ENCODE assay signal across 11 mouse cellular contexts in genomic region chr1:155052761-155053166, GRCm38 (mm10). TPM values are rescaled to one million over a fixed set of nuclear protein-coding genes. Genes with fewer than 3 reads are reported as not detected.
A peak's percentile ranks its signal among the peaks of the same experiment; 100 is the strongest.
DNase-seq lines count a peak whose midpoint lies in the region; ATAC-seq and TF ChIP-seq lines count a peak whose summit lies in the region.
"Had no signal": no experiment of that assay in that cellular context is flagged by ENCODE, and none has a peak within 500 bp of the region (broad histone marks: within the 10 kb centered on the region; RNA-seq: fewer than 3 reads in every experiment).

No protein-coding gene starts in this region.

- ATAC-seq in hindbrain, postnatal 0 days: no peak
- ATAC-seq in heart, postnatal 0 days (ENCODE audit: insufficient read depth, low read depth): no peak
- ATAC-seq in midbrain, postnatal 0 days (ENCODE audit: low FRiP score): no peak
- ATAC-seq in liver, embryonic 11.5 days (replicated peaks; ENCODE audit: low FRiP score): no peak
- ATAC-seq in liver, postnatal 0 days: no peak

- H3K9ac ChIP-seq in hindbrain, postnatal 0 days (replicated peaks; ENCODE audit: low read length): no peak overlapping the region
- 0 out of 2 replicates have a peak overlapping the region, but pooled peaks have one; percentile 18 for H3K9ac ChIP-seq in heart, postnatal 0 days (replicated peaks; ENCODE audit: low read depth, low read length)
- 0 out of 2 replicates have a peak overlapping the region, but pooled peaks have one; percentile 29 for H3K9ac ChIP-seq in midbrain, postnatal 0 days (replicated peaks; ENCODE audit: low read length, poor library complexity, severe bottlenecking)
- H3K9ac ChIP-seq in liver, embryonic 11.5 days (ENCODE audit: low read depth, low read length): no peak overlapping the region
- H3K9ac ChIP-seq in liver, postnatal 0 days (replicated peaks): no peak overlapping the region

- no peak for TF ChIP-seq EP300 in heart, postnatal 0 days (IDR thresholded peaks at IDR 0.05; ENCODE audit: low read depth)
- no peak for TF ChIP-seq EP300 in liver, postnatal 0 days (IDR thresholded peaks at IDR 0.05; ENCODE audit: low read depth)

- H3K4me1 ChIP-seq in hindbrain, embryonic 10.5 days (replicated peaks): peaks cover 63% of the 10 kb centered on the region
- H3K4me1 ChIP-seq in hindbrain, postnatal 0 days (ENCODE audit: insufficient read depth, low read length): peaks cover 30% of the 10 kb centered on the region
- H3K4me1 ChIP-seq in heart, postnatal 0 days (ENCODE audit: control insufficient read depth, insufficient read depth): peaks cover 49% of the 10 kb centered on the region
- peaks cover 6% of the 10 kb centered on the region; the same call in 1 of the 2 replicates for H3K4me1 ChIP-seq in midbrain, postnatal 0 days (ENCODE audit: insufficient read depth, low read length)
- H3K4me1 ChIP-seq in liver, embryonic 11.5 days (replicated peaks; ENCODE audit: control insufficient read depth, insufficient read depth, low read length): peaks cover 19% of the 10 kb centered on the region
- peaks cover 23% of the 10 kb centered on the region for H3K4me1 ChIP-seq in liver, postnatal 0 days (ENCODE audit: insufficient read depth)

- 10% methylated on average over 9 of the region's 9 CpGs for WGBS in hindbrain, embryonic 10.5 days
- WGBS in hindbrain, postnatal 0 days: 21% methylated on average over 9 of the region's 9 CpGs
- WGBS in heart, postnatal 0 days: 31% methylated on average over 9 of the region's 9 CpGs
- WGBS in midbrain, postnatal 0 days: 13% methylated on average over 9 of the region's 9 CpGs
- WGBS in liver, embryonic 11.5 days: 41% methylated on average over 9 of the region's 9 CpGs
- WGBS in liver, postnatal 0 days (ENCODE audit: insufficient replicate concordance): 58% methylated on average over 9 of the region's 9 CpGs

- DNase-seq in hindbrain, embryonic 10.5 days (ENCODE audit: low spot score): no peak
- DNase-seq in hindbrain, postnatal 0 days (ENCODE audit: low spot score): no peak
- peak; percentile 59 for DNase-seq in R1 (ENCODE audit: low read depth, low spot score)
- DNase-seq in heart, postnatal 0 days (ENCODE audit: low spot score): no peak
- DNase-seq in midbrain, postnatal 0 days (ENCODE audit: low spot score): no peak
- no peak for DNase-seq in liver, embryonic 11.5 days (ENCODE audit: low spot score)
- DNase-seq in liver, postnatal 0 days: no peak
- DNase-seq in thymus, postnatal 25 days: no peak
- DNase-seq: cerebellum, adult 8-10 months; lung, postnatal 14 days; right cerebral cortex, postnatal 25 days had no signal

- peak overlapping the region; percentile 86 for H3K27ac ChIP-seq in hindbrain, embryonic 10.5 days
- H3K27ac ChIP-seq in hindbrain, postnatal 0 days: no peak overlapping the region
- peak overlapping the region; percentile 83 for H3K27ac ChIP-seq in heart, postnatal 0 days (ENCODE audit: low read depth)
- H3K27ac ChIP-seq in midbrain, postnatal 0 days (ENCODE audit: low read depth, low read length): peak overlapping the region; percentile 38; the same call in 1 of the 2 replicates
- no peak overlapping the region for H3K27ac ChIP-seq in liver, embryonic 11.5 days (ENCODE audit: low read depth, low read length)
- no peak overlapping the region for H3K27ac ChIP-seq in liver, postnatal 0 days (ENCODE audit: low read depth)

- no peaks in the 10 kb centered on the region for H3K9me3 ChIP-seq in hindbrain, embryonic 10.5 days
- no peaks in the 10 kb centered on the region for H3K9me3 ChIP-seq in hindbrain, postnatal 0 days (ENCODE audit: low read length)
- no peaks in the 10 kb centered on the region for H3K9me3 ChIP-seq in heart, postnatal 0 days (replicated peaks; ENCODE audit: control insufficient read depth, low read length)
- no peaks in the 10 kb centered on the region for H3K9me3 ChIP-seq in midbrain, postnatal 0 days (ENCODE audit: low read length)
- H3K9me3 ChIP-seq in liver, embryonic 11.5 days (ENCODE audit: control insufficient read depth, low read length): no peaks in the 10 kb centered on the region
- no peaks in the 10 kb centered on the region for H3K9me3 ChIP-seq in liver, postnatal 0 days (ENCODE audit: low read length)

- 0 out of 2 replicates have a peak, but pooled peaks cover 3% of the 10 kb centered on the region for H3K27me3 ChIP-seq in hindbrain, embryonic 10.5 days (ENCODE audit: insufficient read depth, poor library complexity, severe bottlenecking)
- no peaks in the 10 kb centered on the region for H3K27me3 ChIP-seq in hindbrain, postnatal 0 days (ENCODE audit: insufficient read depth, low read length)
- no peaks in the 10 kb centered on the region for H3K27me3 ChIP-seq in heart, postnatal 0 days (ENCODE audit: control insufficient read depth, insufficient read depth, low read length)
- no peaks in the 10 kb centered on the region for H3K27me3 ChIP-seq in midbrain, postnatal 0 days (ENCODE audit: insufficient read depth, low read length)
- no peaks in the 10 kb centered on the region; the same call in 1 of the 2 replicates for H3K27me3 ChIP-seq in liver, embryonic 11.5 days (replicated peaks; ENCODE audit: control insufficient read depth, insufficient read depth, low read length)
- H3K27me3 ChIP-seq in liver, postnatal 0 days (ENCODE audit: insufficient read depth, low read length): no peaks in the 10 kb centered on the region

- H3K36me3 ChIP-seq in hindbrain, embryonic 10.5 days: no peaks in the 10 kb centered on the region
- H3K36me3 ChIP-seq in hindbrain, postnatal 0 days (ENCODE audit: insufficient read depth, low read length): no peaks in the 10 kb centered on the region
- H3K36me3 ChIP-seq in heart, postnatal 0 days (replicated peaks; ENCODE audit: control insufficient read depth, insufficient read depth, low read length): no peaks in the 10 kb centered on the region
- no peaks in the 10 kb centered on the region for H3K36me3 ChIP-seq in midbrain, postnatal 0 days (ENCODE audit: insufficient read depth, low read length)
- H3K36me3 ChIP-seq in liver, embryonic 11.5 days (ENCODE audit: control insufficient read depth, insufficient read depth, low read length): no peaks in the 10 kb centered on the region
- H3K36me3 ChIP-seq in liver, postnatal 0 days (replicated peaks; ENCODE audit: insufficient read depth, low read length): no peaks in the 10 kb centered on the region

- no peak for TF ChIP-seq CTCF in hindbrain, postnatal 0 days (IDR thresholded peaks at IDR 0.05; ENCODE audit: low read depth)
- TF ChIP-seq CTCF in heart, postnatal 0 days (IDR thresholded peaks at IDR 0.05; ENCODE audit: low read depth): no peak
- no peak for TF ChIP-seq CTCF in midbrain, postnatal 0 days (IDR thresholded peaks at IDR 0.05)
- TF ChIP-seq CTCF in liver, postnatal 0 days (IDR thresholded peaks at IDR 0.05; ENCODE audit: low read depth): no peak

- H3K4me2 ChIP-seq in hindbrain, postnatal 0 days (ENCODE audit: low read depth, low read length): no peak overlapping the region
- no peak overlapping the region for H3K4me2 ChIP-seq in heart, postnatal 0 days (ENCODE audit: low read depth, low read length)
- no peak overlapping the region for H3K4me2 ChIP-seq in midbrain, postnatal 0 days (ENCODE audit: low read depth, low read length, poor library complexity, severe bottlenecking)
- H3K4me2 ChIP-seq in liver, embryonic 11.5 days: no peak overlapping the region
- no peak overlapping the region for H3K4me2 ChIP-seq in liver, postnatal 0 days (ENCODE audit: low read depth, low read length)

- no peak overlapping the region for H3K4me3 ChIP-seq in hindbrain, embryonic 10.5 days
- no peak overlapping the region for H3K4me3 ChIP-seq in hindbrain, postnatal 0 days (ENCODE audit: low read length)
- H3K4me3 ChIP-seq in heart, postnatal 0 days (ENCODE audit: low read depth, low read length): no peak overlapping the region
- H3K4me3 ChIP-seq in midbrain, postnatal 0 days (ENCODE audit: low read depth, low read length): no peak overlapping the region
- no peak overlapping the region for H3K4me3 ChIP-seq in liver, embryonic 11.5 days (ENCODE audit: low read depth, low read length)
- H3K4me3 ChIP-seq in liver, postnatal 0 days (ENCODE audit: low read depth, low read length): no peak overlapping the region

RNA-seq across cellular contexts. Expression of gene Ier5, which starts 46.7 kb away (rescaled TPM):
- 4.1 and 7.0 TPM in 2 replicates for polyA plus RNA-seq in hindbrain, embryonic 10.5 days (2016; fragmentation: Nextera tagmentation; extraction: Ambion mirVana)
- total RNA-seq in hindbrain, postnatal 0 days (2014; rRNA removed): 51.4 and 60.5 TPM in 2 replicates
- polyA plus RNA-seq in hindbrain, postnatal 0 days (2015; fragmentation: Nextera tagmentation; extraction: Ambion mirVana): 5.2 and 5.7 TPM in 2 replicates
- total RNA-seq in heart, postnatal 0 days (2014; rRNA removed; ENCODE audit: low replicate concordance): 50.4 and 56.2 TPM in 2 replicates
- 3.1 and 3.9 TPM in 2 replicates for polyA plus RNA-seq in heart, postnatal 0 days (2015; fragmentation: Nextera tagmentation; extraction: Ambion mirVana)
- 30.1 and 44.2 TPM in 2 replicates for total RNA-seq in midbrain, postnatal 0 days (2014; rRNA removed)
- 3.9 and 4.0 TPM in 2 replicates for polyA plus RNA-seq in midbrain, postnatal 0 days (2015; fragmentation: Nextera tagmentation; extraction: Ambion mirVana)
- 6.7 and 7.3 TPM in 2 replicates for polyA plus RNA-seq in liver, embryonic 11.5 days (2014; fragmentation: Nextera tagmentation; extraction: Ambion mirVana)
- polyA plus RNA-seq in liver, postnatal 0 days (2015; fragmentation: Nextera tagmentation; extraction: Ambion mirVana): 1.5 and 3.2 TPM in 2 replicates

Comparison
In these comparisons a context has a peak if more than half of its experiments do, and no peak if none do; other contexts are left out.
1. H3K27ac ChIP-seq: peak in hindbrain, embryonic 10.5 days (single experiment), heart, postnatal 0 days (single experiment) and midbrain, postnatal 0 days (single experiment); none in hindbrain, postnatal 0 days (single experiment), liver, embryonic 11.5 days (single experiment) and liver, postnatal 0 days (single experiment).
2. H3K9ac ChIP-seq: peak in heart, postnatal 0 days (single experiment) and midbrain, postnatal 0 days (single experiment); none in hindbrain, postnatal 0 days (single experiment), liver, embryonic 11.5 days (single experiment) and liver, postnatal 0 days (single experiment).